Mouse (Mus musculus) neural tube, embryonic 12.5 days (tissue): ENCODE measurements at regions not wholly inside any gene's neighbourhood (a gene's known extent, or its start where the extent isn't known, plus 50 kb on each side); places are given as distances from the start of the nearest gene placed in this dataset.
A peak's percentile ranks its signal among the peaks of the same experiment; 100 is the strongest.

Experiments
- ATAC-seq: fragments of 200-750 bp; cut with Nextera tagmentation; 2 replicates; pipeline ENCODE4 v1.8.0; 2017; ENCODE audit warnings: low read depth, mild to moderate bottlenecking, moderate TSS enrichment, moderate library complexity; ENCODE audit not compliant: low FRiP score
- H3K27ac ChIP-seq: fragments of 300-500 bp; sonication (generic); 2 replicates; pipeline ENCODE4 v1.5.1; 2016
- H3K27me3 ChIP-seq: fragments of 300-500 bp; sonication (generic); replicated peaks from 2 replicates; pipeline ENCODE4 v1.6.1; 2016; ENCODE audit warnings: mild to moderate bottlenecking
- H3K36me3 ChIP-seq: fragments of 300-500 bp; sonication (generic); 2 replicates; pipeline ENCODE4 v1.6.1; 2016; ENCODE audit warnings: mild to moderate bottlenecking
- H3K4me1 ChIP-seq: fragments of 300-500 bp; sonication (generic); 2 replicates; pipeline ENCODE4 v1.6.1; 2016
- H3K4me2 ChIP-seq: fragments of 300-500 bp; sonication (generic); replicated peaks from 2 replicates; pipeline ENCODE4 v1.6.1; 2016; ENCODE audit warnings: mild to moderate bottlenecking
- H3K4me3 ChIP-seq: fragments of 300-500 bp; sonication (generic); 2 replicates; pipeline ENCODE4 v1.5.1; 2016
- H3K9ac ChIP-seq: fragments of 300-500 bp; sonication (generic); 2 replicates; pipeline ENCODE4 v1.6.1; 2016; ENCODE audit warnings: mild to moderate bottlenecking
- H3K9me3 ChIP-seq: fragments of 300-500 bp; sonication (generic); 2 replicates; pipeline ENCODE4 v1.6.1; 2016; ENCODE audit warnings: mild to moderate bottlenecking
- WGBS: fragments of 180-500 bp; shearing (Covaris S2); methylation state at CpG from one replicate; pipeline ENCODE4 v1.1.7; 2016; 5-methylcytosine and 5-hydroxymethylcytosine counted together

GRCm38 (mm10) chr9:100194604-100195444 lies 291.8 kb downstream of the Il20rb start:
- ATAC-seq: peak; percentile 21; the same call in 1 of the 2 replicates
- Histone ChIP-seq H3K27ac (no peak overlapping the region), H3K9ac (no peak overlapping the region), H3K4me3 (no peak overlapping the region), H3K27me3 (no peaks in the 10 kb centered on the region), H3K4me1 (peaks cover 5% of the 10 kb centered on the region; the same call in 1 of the 2 replicates), H3K4me2 (no peak overlapping the region), H3K36me3 (no peaks in the 10 kb centered on the region), H3K9me3 (no peaks in the 10 kb centered on the region)
- WGBS: 71% methylated on average over 11 of the region's 11 CpGs

GRCm38 (mm10) chr9:100194158-100194557 lies 292.4 kb downstream of the Il20rb start:
- Histone ChIP-seq H3K4me2 (no peak overlapping the region), H3K27ac (no peak overlapping the region), H3K4me1 (peaks cover 5% of the 10 kb centered on the region; the same call in 1 of the 2 replicates), H3K9me3 (no peaks in the 10 kb centered on the region), H3K36me3 (no peaks in the 10 kb centered on the region), H3K4me3 (no peak overlapping the region), H3K27me3 (no peaks in the 10 kb centered on the region), H3K9ac (no peak overlapping the region)
- 63% methylated on average over 5 of the region's 5 CpGs for WGBS
- ATAC-seq: no peak

DNA sequence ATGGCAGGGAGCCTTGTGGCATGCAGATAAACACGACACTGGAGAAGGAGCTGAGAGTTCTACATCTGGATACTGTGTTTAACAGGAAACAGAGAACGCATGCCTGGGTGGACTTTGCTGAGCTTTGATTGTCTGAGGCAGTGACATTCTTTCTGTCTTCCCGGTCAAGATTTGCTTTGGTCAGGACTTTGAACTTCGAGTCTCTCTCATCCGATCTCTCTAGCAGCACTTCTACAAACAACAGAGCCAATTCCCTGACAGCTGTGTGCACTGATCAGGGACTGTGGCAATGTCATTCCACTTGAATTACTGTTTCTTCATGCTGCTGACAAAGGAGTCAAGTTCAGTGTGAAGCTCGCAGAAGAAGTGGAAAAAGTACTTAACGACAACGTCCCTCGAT lies 302.5 kb downstream of the Il20rb start:
- H3K27ac ChIP-seq: no peak overlapping the region
- H3K4me3 ChIP-seq: no peak overlapping the region
- H3K4me2 ChIP-seq: no peak overlapping the region
- WGBS: 72% methylated on average over 9 of the region's 9 CpGs
- H3K4me1 ChIP-seq: no peaks in the 10 kb centered on the region
- H3K9ac ChIP-seq: no peak overlapping the region
- no peaks in the 10 kb centered on the region for H3K36me3 ChIP-seq
- no peaks in the 10 kb centered on the region for H3K27me3 ChIP-seq
- no peak for ATAC-seq
- no peaks in the 10 kb centered on the region for H3K9me3 ChIP-seq

DNA sequence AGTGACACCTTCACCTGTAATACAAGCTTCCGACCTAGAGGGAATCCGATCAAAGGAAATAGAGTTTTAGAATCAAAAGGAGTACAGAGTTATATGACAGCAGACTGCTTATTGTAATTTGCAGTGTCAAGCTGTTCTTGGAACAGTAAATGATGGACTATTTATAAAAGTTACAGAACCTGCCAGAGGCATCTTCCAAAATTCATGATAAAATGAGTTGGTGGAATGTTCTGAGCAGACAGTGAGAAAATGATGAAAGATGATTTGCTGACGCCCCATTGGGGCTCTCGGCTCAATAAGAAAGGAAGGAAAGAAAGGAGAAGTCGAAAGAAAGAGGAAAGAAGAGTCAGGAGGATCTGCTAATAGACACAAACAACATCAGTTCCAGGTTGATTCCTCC lies 300.3 kb upstream of the Sox14 start:
- H3K4me3 ChIP-seq: no peak overlapping the region
- H3K27me3 ChIP-seq: no peaks in the 10 kb centered on the region
- no peaks in the 10 kb centered on the region for H3K4me1 ChIP-seq
- 89% methylated on average over 5 of the region's 5 CpGs for WGBS
- no peak overlapping the region for H3K4me2 ChIP-seq
- no peaks in the 10 kb centered on the region for H3K36me3 ChIP-seq
- no peak overlapping the region for H3K9ac ChIP-seq
- H3K9me3 ChIP-seq: no peaks in the 10 kb centered on the region
- no peak overlapping the region for H3K27ac ChIP-seq
- ATAC-seq: no peak

GRCm38 (mm10) chr9:100166256-100166655 lies 290.3 kb upstream of the Sox14 start:
- H3K4me1 ChIP-seq: no peaks in the 10 kb centered on the region
- H3K27me3 ChIP-seq: no peaks in the 10 kb centered on the region
- H3K36me3 ChIP-seq: no peaks in the 10 kb centered on the region
- no peak overlapping the region for H3K4me2 ChIP-seq
- H3K4me3 ChIP-seq: no peak overlapping the region
- H3K27ac ChIP-seq: no peak overlapping the region
- no peaks in the 10 kb centered on the region for H3K9me3 ChIP-seq
- ATAC-seq: no peak
- no peak overlapping the region for H3K9ac ChIP-seq
- WGBS: 86% methylated on average over 5 of the region's 5 CpGs

GRCm38 (mm10) chr9:100161961-100162360 lies 286.0 kb upstream of the Sox14 start:
- ATAC-seq: no peak

More at GRCm38 (mm10) chr9:100161961-100162360, 286.0 kb upstream of the Sox14 start:
- Histone ChIP-seq H3K9me3 (no peaks in the 10 kb centered on the region), H3K9ac (no peak overlapping the region), H3K4me2 (no peak overlapping the region), H3K27ac (no peak overlapping the region), H3K4me3 (no peak overlapping the region), H3K36me3 (no peaks in the 10 kb centered on the region), H3K4me1 (no peaks in the 10 kb centered on the region), H3K27me3 (no peaks in the 10 kb centered on the region)
- WGBS: 78% methylated on average over 3 of the region's 3 CpGs
